Mouse (Mus musculus): Measurements from ENCODE around the gene Mst1. TPM values are rescaled to one million over a fixed set of nuclear protein-coding genes. Genes with fewer than 3 reads are reported as not detected.

Mst1 gene
- not detected in 2 replicates for total RNA-seq (2023)

DNA sequence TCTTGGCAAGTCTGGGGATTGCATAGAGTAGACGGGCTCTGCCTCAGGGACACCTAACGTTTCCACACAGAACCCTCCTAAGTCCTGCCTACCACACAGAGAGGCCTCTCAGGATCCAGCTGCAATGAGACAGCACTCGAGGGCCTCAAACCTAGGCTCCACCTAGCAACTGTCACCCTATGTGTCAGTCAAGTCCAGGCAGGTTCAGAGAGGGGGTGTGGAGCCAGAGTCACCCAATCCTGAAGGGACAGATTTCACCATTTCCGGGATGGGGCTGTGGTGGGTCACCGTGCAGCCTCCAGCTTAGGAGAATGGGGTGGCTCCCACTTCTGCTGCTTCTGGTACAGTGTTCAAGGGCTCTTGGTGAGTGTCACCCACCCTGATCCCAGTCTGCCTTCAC lies at the start of gene Mst1:
Gene Mst1, plus strand, starts transcription at position 269 of the 400 bp plus-strand sequence.

DNA sequence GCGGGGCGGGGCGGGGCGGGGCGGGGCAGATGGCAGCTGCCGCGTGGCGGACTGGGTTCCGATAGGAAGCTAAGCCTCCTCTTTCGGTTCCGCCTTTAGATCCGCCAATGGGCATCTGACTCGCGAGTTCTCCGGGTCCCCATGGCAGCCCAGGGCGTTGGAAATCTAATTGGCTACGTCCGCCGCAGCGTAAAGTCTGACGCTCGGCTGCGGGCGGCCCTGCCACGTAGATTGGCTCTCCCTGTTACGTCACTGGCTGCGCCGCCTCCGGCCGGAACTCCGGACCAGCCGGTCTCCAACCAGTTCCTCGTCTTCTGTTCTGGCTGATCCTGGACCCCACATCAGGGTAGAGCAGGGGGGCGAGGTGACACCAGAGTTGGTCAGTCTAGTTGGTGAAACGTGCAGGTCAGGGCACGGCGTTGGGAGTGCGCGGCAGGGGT lies 31.2 kb upstream of the Mst1 start, which contains the start of gene Gmppb:
Gene Gmppb, plus strand, starts transcription at position 227 of the 440 bp plus-strand sequence.

DNA sequence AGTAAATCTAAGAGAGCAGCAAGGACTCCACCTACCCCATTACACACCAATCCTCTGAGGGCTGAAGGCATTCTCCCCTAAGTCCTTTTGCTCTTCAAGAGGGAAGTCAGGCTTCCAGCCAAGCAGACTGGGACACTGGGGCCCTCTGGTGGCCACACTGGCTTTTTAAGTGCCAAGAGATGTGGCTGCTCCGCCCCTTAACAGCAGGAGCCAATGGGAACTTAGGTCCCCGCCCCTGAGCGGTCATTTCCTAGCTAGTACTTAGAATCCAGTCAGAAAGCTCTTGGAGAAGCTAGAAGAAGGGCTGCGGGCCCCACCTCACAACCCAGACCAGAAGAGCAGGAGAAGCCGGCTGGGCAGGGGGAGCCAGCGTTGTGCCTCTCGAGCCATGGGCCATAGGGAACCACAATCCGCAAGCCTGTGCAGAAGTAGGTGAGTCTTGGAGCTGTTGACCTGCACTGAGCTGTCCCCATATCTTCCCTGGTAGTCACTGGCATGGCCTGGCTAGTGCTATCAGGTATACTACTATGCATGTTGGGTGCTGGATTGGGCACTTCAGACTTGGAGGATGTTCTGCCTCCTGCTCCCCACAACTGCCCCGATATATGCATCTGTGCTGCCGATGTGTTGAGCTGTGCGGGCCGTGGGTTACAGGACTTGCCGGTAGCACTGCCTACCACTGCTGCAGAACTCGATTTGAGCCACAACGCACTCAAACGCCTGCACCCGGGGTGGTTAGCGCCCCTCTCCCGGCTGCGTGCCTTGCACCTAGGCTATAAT lies 27.2 kb upstream of the Mst1 start, which contains the start of gene Amigo3:
Gene Amigo3, plus strand, starts transcription at position 275 of the 780 bp plus-strand sequence.

DNA sequence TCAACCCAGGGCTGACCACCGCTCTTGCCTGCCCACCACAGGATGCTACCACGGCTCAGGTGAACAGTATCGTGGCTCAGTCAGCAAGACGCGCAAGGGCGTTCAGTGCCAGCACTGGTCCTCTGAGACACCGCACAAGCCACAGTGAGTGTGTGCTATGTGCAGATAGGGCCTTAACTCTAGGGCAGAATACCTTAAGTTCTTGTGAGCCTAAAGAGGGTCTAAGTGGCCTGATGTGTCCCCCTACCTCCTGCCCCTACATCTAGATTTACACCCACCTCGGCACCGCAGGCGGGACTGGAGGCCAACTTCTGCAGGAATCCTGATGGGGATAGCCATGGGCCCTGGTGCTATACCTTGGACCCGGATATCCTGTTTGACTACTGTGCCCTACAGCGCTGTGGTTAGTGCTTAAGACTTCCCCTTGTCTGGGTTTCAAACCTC lies 2.8 kb downstream of the Mst1 start, which contains the start of gene Rnf123:
Gene Rnf123, minus strand, starts transcription at position 359 of the 444 bp plus-strand sequence.

DNA sequence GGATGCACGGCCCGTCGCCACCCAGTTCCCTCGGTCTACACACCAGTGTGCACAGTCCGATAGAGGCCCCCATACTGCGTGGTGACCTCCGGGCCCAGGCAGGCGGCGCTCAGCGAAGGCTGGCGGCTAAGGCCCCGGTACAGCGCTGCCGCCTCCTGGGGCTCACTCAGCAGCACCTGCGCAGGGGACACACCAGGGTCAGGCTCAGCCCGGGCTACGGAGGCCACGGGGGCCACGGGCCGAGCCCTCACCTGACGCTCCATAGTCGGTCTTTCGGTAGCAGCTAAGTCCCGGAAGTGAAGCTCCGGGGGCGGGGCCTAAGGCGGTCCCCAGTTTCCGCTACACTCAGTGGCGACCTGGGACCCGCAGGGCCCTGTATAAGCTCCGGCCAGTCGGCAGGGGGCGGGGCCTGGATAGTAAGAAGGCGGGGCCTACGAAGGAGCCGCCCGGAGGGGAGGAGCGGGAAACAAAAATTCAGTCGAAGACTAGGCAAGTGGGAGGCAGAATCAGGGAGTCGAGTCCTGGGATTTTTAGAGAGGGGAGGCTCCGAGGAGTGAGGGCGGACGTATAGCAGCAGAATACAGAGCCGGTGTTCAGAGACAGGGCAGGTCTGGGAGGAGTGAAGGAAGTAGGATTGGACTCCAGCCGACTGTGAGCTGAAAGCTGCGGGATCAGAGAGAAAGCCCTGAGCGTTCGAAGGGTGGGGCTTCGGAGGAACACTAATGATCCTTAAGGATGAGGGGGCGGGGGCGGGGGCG lies 14.1 kb downstream of the Mst1 start, which contains the start of gene Apeh:
Gene Apeh, minus strand, starts transcription at position 423 of the 758 bp plus-strand sequence.

Other genes starting within 250 kb of the Mst1 start
- 49.9 and 76.4 TPM in 2 replicates for gene Rbm6, start 207.2 kb upstream of the Mst1 start, total RNA-seq (2023)
- 9.3 and 9.5 TPM in 2 replicates for gene Mon1a, start 192.3 kb upstream of the Mst1 start, total RNA-seq (2023)
- 0.29 and 0.69 TPM in 2 replicates for gene Mst1r, start 173.6 kb upstream of the Mst1 start, total RNA-seq (2023)
- gene Actl11, start 152.0 kb upstream of the Mst1 start, total RNA-seq (2023), result not detected in 2 replicates
- gene Camkv, start 144.8 kb upstream of the Mst1 start, total RNA-seq (2023), result not detected in 2 replicates
- 19.4 and 24.4 TPM in 2 replicates for gene Traip, start 130.3 kb upstream of the Mst1 start, total RNA-seq (2023)
- gene Uba7, start 104.9 kb upstream of the Mst1 start, total RNA-seq (2023), result 71.8 and 86.9 TPM in 2 replicates
- gene Gm20661, start 97.4 kb upstream of the Mst1 start, total RNA-seq (2023), result 0.41 TPM in 1 of 2 replicates, not detected in the other
- gene Inka1, start 94.6 kb upstream of the Mst1 start, total RNA-seq (2023), result 1.6 and 1.9 TPM in 2 replicates
- not detected in 2 replicates for gene Cdhr4, start 87.9 kb upstream of the Mst1 start, total RNA-seq (2023)
- not detected in 2 replicates for gene Gm20662, start 84.1 kb upstream of the Mst1 start, total RNA-seq (2023)
- 111 and 125 TPM in 2 replicates for gene Ip6k1, start 77.9 kb upstream of the Mst1 start, total RNA-seq (2023)
- gene Gmppb, start 31.2 kb upstream of the Mst1 start, total RNA-seq (2023), result 22.0 and 22.4 TPM in 2 replicates
- 4.5 and 5.6 TPM in 2 replicates for gene Amigo3, start 27.3 kb upstream of the Mst1 start, total RNA-seq (2023)
- gene Rnf123, start 2.9 kb downstream of the Mst1 start, total RNA-seq (2023), result 40.6 and 40.9 TPM in 2 replicates
- 42.5 and 52.9 TPM in 2 replicates for gene Apeh, start 14.2 kb downstream of the Mst1 start, total RNA-seq (2023)
- gene Bsn, start 109.9 kb downstream of the Mst1 start, total RNA-seq (2023), result 0.27 and 0.51 TPM in 2 replicates
- 4.5 and 4.8 TPM in 2 replicates for gene Dag1, start 183.5 kb downstream of the Mst1 start, total RNA-seq (2023)
- gene Nicn1, start 210.0 kb downstream of the Mst1 start, total RNA-seq (2023), result 0.75 and 1.5 TPM in 2 replicates
- gene Amt, start 216.4 kb downstream of the Mst1 start, total RNA-seq (2023), result not detected in 2 replicates
- gene Rhoa, start 225.7 kb downstream of the Mst1 start, total RNA-seq (2023), result 447 and 476 TPM in 2 replicates
- 10.6 and 11.2 TPM in 2 replicates for gene Tcta, start 225.7 kb downstream of the Mst1 start, total RNA-seq (2023)